ENCODE assay signal across 19 mouse cellular contexts in the genomic region with DNA sequence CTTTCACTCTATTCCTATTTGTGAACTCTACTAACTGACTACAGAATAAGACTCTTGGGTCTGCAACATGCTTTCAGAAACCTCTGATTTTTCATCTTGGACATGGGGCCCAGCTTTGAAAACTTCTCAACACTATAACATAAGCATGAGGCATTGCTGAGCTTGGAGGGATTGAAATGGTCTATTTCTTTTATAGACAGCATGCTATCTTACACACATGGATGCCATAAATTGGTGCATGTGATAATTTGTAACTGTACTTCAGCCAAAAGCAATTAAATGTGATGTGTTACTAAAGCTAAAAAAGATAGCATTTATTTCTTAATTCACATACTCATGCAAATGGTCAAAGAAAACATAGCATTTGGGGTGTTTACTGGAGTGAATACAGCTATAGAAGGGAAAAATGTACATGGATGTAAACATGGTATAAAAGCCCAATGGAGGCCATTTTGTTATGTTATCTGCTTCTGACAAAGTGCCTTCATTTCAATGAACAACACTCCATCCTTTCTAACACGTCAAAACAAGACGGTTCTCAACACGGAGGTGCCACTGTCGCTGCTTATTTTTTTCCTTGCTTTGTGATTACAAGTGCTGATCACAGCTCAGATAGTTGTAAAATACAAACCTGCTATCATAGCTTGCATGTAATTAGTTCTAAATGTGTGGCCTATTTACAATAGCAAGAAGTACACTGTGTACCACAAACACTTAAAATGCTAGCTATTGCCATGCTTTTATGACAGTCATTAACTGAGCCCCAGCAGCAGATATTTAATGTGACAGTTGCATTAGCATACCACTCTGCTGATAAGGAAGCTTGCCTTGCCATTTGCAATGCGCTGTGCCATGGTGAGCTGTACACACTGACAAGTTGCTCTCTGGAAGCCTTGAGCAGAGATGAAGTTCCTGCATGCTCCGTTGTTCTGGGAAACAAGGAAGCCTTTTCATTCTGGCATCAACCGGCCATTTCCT.
A peak's percentile ranks its signal among the peaks of the same experiment; 100 is the strongest.
DNase-seq lines count a peak whose midpoint lies in the region; ATAC-seq and TF ChIP-seq lines count a peak whose summit lies in the region.
"Had no signal": no experiment of that assay in that cellular context is flagged by ENCODE, and none has a peak within 500 bp of the region (broad histone marks: within the 10 kb centered on the region; RNA-seq: fewer than 3 reads in every experiment).

No protein-coding gene starts in this region.

- no peak overlapping the region for H3K9ac ChIP-seq in midbrain, embryonic 11.5 days (ENCODE audit: low read length)
- no peak overlapping the region for H3K9ac ChIP-seq in midbrain, embryonic 15.5 days
- no peak overlapping the region for H3K9ac ChIP-seq in forebrain, embryonic 15.5 days (replicated peaks)
- no peak overlapping the region for H3K9ac ChIP-seq in neural tube, embryonic 15.5 days (replicated peaks)
- H3K9ac ChIP-seq: hindbrain, embryonic 12.5 days; liver, embryonic 14.5 days; midbrain, embryonic 12.5 days had no signal

- no peak overlapping the region for H3K4me2 ChIP-seq in midbrain, embryonic 11.5 days
- no peak overlapping the region for H3K4me2 ChIP-seq in midbrain, embryonic 15.5 days
- H3K4me2 ChIP-seq in forebrain, embryonic 15.5 days (replicated peaks), result no peak overlapping the region
- no peak overlapping the region for H3K4me2 ChIP-seq in neural tube, embryonic 15.5 days
- H3K4me2 ChIP-seq: heart, embryonic 11.5 days; hindbrain, embryonic 12.5 days; midbrain, embryonic 12.5 days had no signal

- no peaks in the 10 kb centered on the region; the same call in 1 of the 2 replicates for H3K9me3 ChIP-seq in midbrain, embryonic 11.5 days (ENCODE audit: control insufficient read depth, low read length)
- no peaks in the 10 kb centered on the region for H3K9me3 ChIP-seq in midbrain, embryonic 15.5 days
- no peaks in the 10 kb centered on the region for H3K9me3 ChIP-seq in forebrain, embryonic 15.5 days
- no peaks in the 10 kb centered on the region for H3K9me3 ChIP-seq in neural tube, embryonic 15.5 days (replicated peaks)
- H3K9me3 ChIP-seq: hindbrain, embryonic 12.5 days; midbrain, embryonic 12.5 days had no signal

- no peaks in the 10 kb centered on the region for H3K36me3 ChIP-seq in midbrain, embryonic 11.5 days (ENCODE audit: control insufficient read depth, insufficient read depth, low read length)
- no peaks in the 10 kb centered on the region for H3K36me3 ChIP-seq in midbrain, embryonic 15.5 days (replicated peaks)
- H3K36me3 ChIP-seq in forebrain, embryonic 15.5 days, result no peaks in the 10 kb centered on the region
- no peaks in the 10 kb centered on the region for H3K36me3 ChIP-seq in neural tube, embryonic 15.5 days
- H3K36me3 ChIP-seq: hindbrain, embryonic 12.5 days; midbrain, embryonic 12.5 days had no signal

- TF ChIP-seq CTCF in brain, embryonic 14.5 days (IDR thresholded peaks at IDR 0.05; ENCODE audit: borderline replicate concordance, extremely low read depth, insufficient read depth, insufficient read length), result no peak

- no peaks in the 10 kb centered on the region for H3K27me3 ChIP-seq in midbrain, embryonic 11.5 days (ENCODE audit: control insufficient read depth, insufficient read depth, low read length)
- no peaks in the 10 kb centered on the region for H3K27me3 ChIP-seq in midbrain, embryonic 15.5 days (replicated peaks)
- no peaks in the 10 kb centered on the region for H3K27me3 ChIP-seq in forebrain, embryonic 15.5 days
- H3K27me3 ChIP-seq in neural tube, embryonic 15.5 days (replicated peaks), result no peaks in the 10 kb centered on the region
- H3K27me3 ChIP-seq: hindbrain, embryonic 12.5 days; midbrain, embryonic 12.5 days; Patski had no signal

- no peak for TF ChIP-seq POLR2A in brain, embryonic 14.5 days (IDR thresholded peaks at IDR 0.05; ENCODE audit: borderline replicate concordance, extremely low read depth, insufficient read depth, insufficient read length, poor library complexity, severe bottlenecking)

- no peak overlapping the region for H3K27ac ChIP-seq in midbrain, embryonic 11.5 days (ENCODE audit: low read depth, low read length)
- H3K27ac ChIP-seq in midbrain, embryonic 15.5 days, result no peak overlapping the region
- peak overlapping the region; percentile 40 for H3K27ac ChIP-seq in forebrain, embryonic 15.5 days (replicated peaks)
- H3K27ac ChIP-seq in neural tube, embryonic 15.5 days (replicated peaks), result 0 out of 2 replicates have a peak overlapping the region, but pooled peaks have one; percentile 33
- H3K27ac ChIP-seq: hindbrain, embryonic 12.5 days; liver, embryonic 14.5 days; midbrain, embryonic 12.5 days had no signal

- peak; percentile 66 for DNase-seq in midbrain, embryonic 11.5 days (ENCODE audit: low spot score, missing footprints)
- peak; percentile 73 for DNase-seq in brain, embryonic 14.5 days (ENCODE audit: low read depth)
- DNase-seq in T-cell, adult 2 months (ENCODE audit: low spot score), result no peak
- DNase-seq in cerebellum, postnatal 14 days, result no peak
- DNase-seq: adrenal gland, postnatal 10 days; cerebellum, adult 2 months; heart, postnatal 10 days; kidney, adult 2 months; kidney, postnatal 14 days had no signal

- H3K4me3 ChIP-seq in midbrain, embryonic 11.5 days (ENCODE audit: low read depth, low read length), result no peak overlapping the region
- H3K4me3 ChIP-seq in midbrain, embryonic 15.5 days, result no peak overlapping the region
- no peak overlapping the region for H3K4me3 ChIP-seq in forebrain, embryonic 15.5 days
- H3K4me3 ChIP-seq in neural tube, embryonic 15.5 days (replicated peaks), result no peak overlapping the region
- H3K4me3 ChIP-seq: hindbrain, embryonic 12.5 days; midbrain, embryonic 12.5 days had no signal

- WGBS in midbrain, embryonic 11.5 days, result 92% methylated on average over 7 of the region's 7 CpGs
- WGBS in midbrain, embryonic 15.5 days, result 74% methylated on average over 7 of the region's 7 CpGs
- WGBS in forebrain, embryonic 15.5 days, result 67% methylated on average over 7 of the region's 7 CpGs
- WGBS in neural tube, embryonic 15.5 days, result 57% methylated on average over 7 of the region's 7 CpGs

- H3K4me1 ChIP-seq in midbrain, embryonic 11.5 days (ENCODE audit: control insufficient read depth, insufficient read depth, low read length), result no peaks in the 10 kb centered on the region
- no peaks in the 10 kb centered on the region for H3K4me1 ChIP-seq in midbrain, embryonic 15.5 days
- 0 out of 2 replicates have a peak, but pooled peaks cover 3% of the 10 kb centered on the region for H3K4me1 ChIP-seq in forebrain, embryonic 15.5 days
- H3K4me1 ChIP-seq in neural tube, embryonic 15.5 days, result 0 out of 2 replicates have a peak, but pooled peaks cover 3% of the 10 kb centered on the region
- H3K4me1 ChIP-seq: hindbrain, embryonic 12.5 days had no signal

- no peak for ATAC-seq in midbrain, embryonic 11.5 days (ENCODE audit: low FRiP score)
- ATAC-seq in midbrain, embryonic 15.5 days (replicated peaks), result no peak; the same call in 1 of the 2 replicates
- peak; percentile 85; the same call in 1 of the 2 replicates for ATAC-seq in forebrain, embryonic 15.5 days (replicated peaks)
- peak; percentile 70; the same call in 1 of the 2 replicates for ATAC-seq in neural tube, embryonic 15.5 days (ENCODE audit: low FRiP score)
- ATAC-seq: activated CD4-positive, CD25-positive, alpha-beta regulatory T cell, adult 4 months; inflammation-experienced regulatory T-cells, adult 6 months; Patski had no signal

Comparison
In these comparisons a context has a peak if more than half of its experiments do, and no peak if none do; other contexts are left out.
1. ATAC-seq: peak in forebrain, embryonic 15.5 days (single experiment) and neural tube, embryonic 15.5 days (single experiment); none in midbrain, embryonic 11.5 days (single experiment) and midbrain, embryonic 15.5 days (single experiment).
2. DNase-seq: peak in midbrain, embryonic 11.5 days (single experiment) and brain, embryonic 14.5 days (single experiment); none in T-cell, adult 2 months (single experiment) and cerebellum, postnatal 14 days (0 of 2).
3. H3K27ac ChIP-seq: peak in forebrain, embryonic 15.5 days (single experiment) and neural tube, embryonic 15.5 days (single experiment); none in midbrain, embryonic 11.5 days (single experiment) and midbrain, embryonic 15.5 days (single experiment).